Mouse (Mus musculus) ES-Bruce4 (cell line): ENCODE measurements around the gene Nkx2-5. TPM values are rescaled to one million over a fixed set of nuclear protein-coding genes. Genes with fewer than 3 reads are reported as not detected.

Source experiments
- H3K27ac ChIP-seq: 2 replicates; pipeline ENCODE4 v1.5.1; 2012; ENCODE audit warnings: low read length, inconsistent platforms; ENCODE audit not compliant: insufficient read depth
- H3K27me3 ChIP-seq: 2 replicates; pipeline ENCODE4 v1.6.1; 2012; ENCODE audit warnings: mild to moderate bottlenecking, low read length, inconsistent platforms; ENCODE audit not compliant: control insufficient read depth, poor library complexity, insufficient read depth, severe bottlenecking
- H3K36me3 ChIP-seq: 2 replicates; pipeline ENCODE4 v1.6.1; 2012; ENCODE audit warnings: inconsistent platforms, mild to moderate bottlenecking, low read length, moderate library complexity; ENCODE audit not compliant: control insufficient read depth, poor library complexity, insufficient read depth, severe bottlenecking
- H3K4me1 ChIP-seq: one replicate; pipeline ENCODE4 v1.8.1; 2011; ENCODE audit warnings: low read length; ENCODE audit not compliant: control insufficient read depth, insufficient read depth
- H3K4me3 ChIP-seq: 2 replicates; pipeline ENCODE4 v1.5.1; 2011; ENCODE audit warnings: low read depth, mild to moderate bottlenecking, low read length
- H3K9ac ChIP-seq: 2 replicates; pipeline ENCODE4 v1.6.1; 2012; ENCODE audit warnings: low read depth, mild to moderate bottlenecking, inconsistent platforms; ENCODE audit not compliant: poor library complexity, severe bottlenecking
- H3K9me3 ChIP-seq: replicated peaks from 2 replicates; pipeline ENCODE4 v1.6.1; 2012; ENCODE audit warnings: mild to moderate bottlenecking, low read length, inconsistent platforms; ENCODE audit not compliant: control insufficient read depth, poor library complexity, insufficient read depth, severe bottlenecking
- CTCF ChIP-seq: IDR thresholded peaks from one replicate; pipeline ENCODE4 v1.8.1; 2011; ENCODE audit warnings: low read depth, low read length
- EP300 ChIP-seq: IDR thresholded peaks from 2 replicates; pipeline ENCODE4 v1.6.1; 2011; ENCODE audit warnings: low read depth, low read length; ENCODE audit not compliant: insufficient read depth
- POLR2A ChIP-seq: IDR thresholded peaks from one replicate; pipeline ENCODE4 v1.8.1; 2011; ENCODE audit warnings: low read length; ENCODE audit not compliant: insufficient read depth
- polyA plus RNA-seq: library from polyadenylated mRNA; stranded (reverse); fragments of >200 nt; gene quantifications from 2 replicates; pipeline ENCODE4 v1.2.4, GENCODE M21; 2011; ENCODE audit warnings: low read depth; ENCODE audit not compliant: missing spikeins, insufficient read depth, insufficient read length

Nkx2-5 gene
- polyA plus RNA-seq, 1 experiment: not detected

DNA sequence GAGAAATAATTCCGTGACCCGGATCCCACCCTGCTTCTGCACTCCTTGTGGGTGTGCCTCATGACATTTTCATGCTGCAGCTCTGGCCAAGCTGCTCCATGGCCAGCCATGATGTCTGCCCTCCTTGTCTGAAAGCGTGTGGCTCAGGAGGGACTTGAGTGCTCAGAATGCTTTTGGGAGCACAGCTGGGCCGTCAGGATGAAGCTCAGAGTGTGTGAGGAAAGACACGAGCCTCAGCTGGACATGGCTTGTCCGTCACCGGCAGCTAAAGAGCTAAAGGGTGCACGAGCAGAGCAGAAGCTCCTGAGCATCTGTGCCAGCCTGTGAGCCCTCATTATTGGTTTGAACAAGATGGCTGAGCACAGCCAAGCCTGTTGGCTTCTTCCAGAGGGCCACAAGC, 28.7 kb upstream of the Nkx2-5 start:
- no peaks in the 10 kb centered on the region for H3K9me3 ChIP-seq
- no peak overlapping the region for H3K27ac ChIP-seq
- H3K27me3 ChIP-seq: no peaks in the 10 kb centered on the region
- no peak for TF ChIP-seq CTCF
- TF ChIP-seq POLR2A: no peak
- TF ChIP-seq EP300: no peak
- no peak overlapping the region for H3K4me3 ChIP-seq
- H3K4me1 ChIP-seq: no peaks in the 10 kb centered on the region
- H3K9ac ChIP-seq: no peak overlapping the region
- H3K36me3 ChIP-seq: no peaks in the 10 kb centered on the region

DNA sequence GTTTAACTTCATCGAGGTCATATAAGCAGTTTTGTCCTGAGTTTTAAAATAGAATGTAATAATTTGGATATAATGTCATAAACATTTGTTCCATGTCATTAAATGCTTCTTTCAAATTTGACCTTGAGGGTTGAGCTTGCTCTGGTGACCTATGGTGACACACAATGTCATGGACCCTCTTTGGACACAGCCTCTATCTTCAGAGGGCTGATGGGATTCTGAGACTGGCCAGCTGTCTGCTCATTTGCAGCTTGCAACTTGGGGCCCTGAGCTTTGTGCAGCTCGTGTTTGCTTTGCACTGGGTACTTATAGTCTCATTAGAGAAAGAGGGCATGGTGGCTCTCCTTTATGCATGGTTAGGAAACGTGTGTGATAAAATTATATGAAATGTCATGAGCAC, 28.1 kb upstream of the Nkx2-5 start:
- TF ChIP-seq CTCF (no peak), POLR2A (no peak), EP300 (no peak)
- H3K4me1 ChIP-seq: no peaks in the 10 kb centered on the region

DNA sequence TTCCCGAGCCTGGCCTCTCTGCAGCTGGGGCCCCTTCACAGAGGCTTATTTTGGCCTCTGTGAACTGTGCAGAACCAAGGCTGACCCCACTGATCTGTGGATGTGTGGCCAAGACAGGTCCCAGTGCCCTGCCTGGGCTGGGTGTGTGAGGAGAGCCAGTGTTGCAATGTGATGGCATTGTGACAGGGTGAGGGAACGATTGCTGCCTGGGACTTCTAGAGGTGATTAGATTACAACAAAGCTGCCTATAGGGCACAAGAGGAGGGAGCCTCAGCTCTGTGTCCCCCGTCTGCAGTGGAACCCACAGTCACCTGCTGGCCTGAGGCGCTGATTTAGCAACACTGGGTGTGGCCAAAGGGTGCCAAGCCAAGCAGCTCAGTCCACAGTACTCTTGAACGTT, 23.9 kb upstream of the Nkx2-5 start:
- no peak for TF ChIP-seq POLR2A
- TF ChIP-seq EP300: no peak
- TF ChIP-seq CTCF: no peak
- no peak overlapping the region for H3K27ac ChIP-seq

More for the DNA sequence above, 28.1 kb upstream of the Nkx2-5 start:
- H3K4me3 ChIP-seq: no peak overlapping the region
- no peak overlapping the region for H3K9ac ChIP-seq
- H3K9me3 ChIP-seq: no peaks in the 10 kb centered on the region
- no peak overlapping the region for H3K27ac ChIP-seq
- H3K27me3 ChIP-seq: no peaks in the 10 kb centered on the region
- no peaks in the 10 kb centered on the region for H3K36me3 ChIP-seq

DNA sequence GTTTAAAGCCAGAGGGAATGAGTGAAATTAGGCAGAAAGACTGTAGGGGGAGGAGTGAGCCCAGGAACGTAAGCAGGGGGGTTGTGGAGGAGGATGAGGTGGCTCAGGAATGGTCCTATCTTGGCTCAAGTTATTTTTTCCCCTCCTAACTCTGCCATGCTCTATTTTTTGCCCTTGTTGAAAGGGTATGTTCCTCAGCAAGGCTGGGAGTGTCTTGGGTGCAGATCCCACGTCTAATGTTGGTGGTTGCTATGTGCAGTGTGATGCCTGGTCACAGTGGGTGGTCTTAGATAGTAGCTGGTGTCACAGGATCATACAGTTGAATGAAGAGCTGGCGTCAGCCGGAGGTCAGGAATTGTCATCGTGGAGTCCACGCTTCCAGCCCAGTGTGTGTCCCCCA, 20.3 kb upstream of the Nkx2-5 start:
- TF ChIP-seq POLR2A (no peak), EP300 (no peak), CTCF (no peak)
- Histone ChIP-seq H3K27ac (no peak overlapping the region), H3K4me1 (no peaks in the 10 kb centered on the region), H3K9ac (no peak overlapping the region), H3K4me3 (no peak overlapping the region), H3K27me3 (no peaks in the 10 kb centered on the region), H3K9me3 (no peaks in the 10 kb centered on the region), H3K36me3 (no peaks in the 10 kb centered on the region)

More for the DNA sequence above, 23.9 kb upstream of the Nkx2-5 start:
- Histone ChIP-seq H3K9me3 (no peaks in the 10 kb centered on the region), H3K36me3 (no peaks in the 10 kb centered on the region), H3K9ac (no peak overlapping the region), H3K4me3 (no peak overlapping the region), H3K27me3 (no peaks in the 10 kb centered on the region), H3K4me1 (no peaks in the 10 kb centered on the region)

DNA sequence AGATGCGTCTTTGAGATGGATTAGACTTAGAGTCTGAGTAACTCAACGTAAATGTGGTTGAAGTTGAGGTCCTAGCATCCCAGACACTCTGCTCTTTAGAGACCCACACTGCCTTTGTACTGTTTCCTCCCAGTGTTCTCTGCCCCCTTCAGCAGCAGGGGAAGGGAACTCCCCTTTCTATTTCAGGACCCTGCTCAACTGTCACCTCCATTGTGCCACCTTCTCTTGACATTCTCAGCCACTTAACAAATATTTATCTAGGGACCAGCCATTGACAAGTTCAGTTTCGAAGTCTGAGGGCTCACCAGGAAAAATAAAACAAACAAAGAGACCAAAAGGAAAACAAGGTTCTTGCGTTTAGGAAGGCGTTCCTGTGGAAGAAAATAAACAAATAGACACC, 19.5 kb upstream of the Nkx2-5 start:
- no peaks in the 10 kb centered on the region for H3K27me3 ChIP-seq
- no peaks in the 10 kb centered on the region for H3K9me3 ChIP-seq
- TF ChIP-seq POLR2A: no peak
- no peak for TF ChIP-seq EP300
- TF ChIP-seq CTCF: no peak
- H3K4me3 ChIP-seq: no peak overlapping the region
- no peak overlapping the region for H3K9ac ChIP-seq
- H3K36me3 ChIP-seq: no peaks in the 10 kb centered on the region
- no peaks in the 10 kb centered on the region for H3K4me1 ChIP-seq
- no peak overlapping the region for H3K27ac ChIP-seq

DNA sequence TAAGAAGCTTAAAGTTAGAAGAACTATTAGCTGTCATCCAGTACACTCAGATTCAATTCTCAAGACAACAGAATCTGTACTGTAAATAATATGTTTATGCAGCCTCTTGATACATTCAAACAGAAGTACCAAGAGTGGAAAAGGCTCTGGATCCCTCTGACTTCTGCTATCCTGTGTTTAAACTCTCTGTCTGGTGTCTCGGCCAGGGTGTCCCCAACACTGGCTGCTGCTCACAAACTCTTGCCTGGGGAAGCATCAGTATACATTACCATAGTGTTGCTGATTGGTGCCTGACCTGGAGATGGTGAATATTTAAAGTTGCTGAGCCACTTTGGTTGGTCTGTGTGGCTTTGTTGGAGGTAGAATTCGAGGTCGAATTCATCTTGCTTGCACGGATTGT, 17.0 kb upstream of the Nkx2-5 start:
- no peaks in the 10 kb centered on the region for H3K9me3 ChIP-seq
- H3K36me3 ChIP-seq: no peaks in the 10 kb centered on the region
- TF ChIP-seq EP300 (no peak), CTCF (no peak), POLR2A (no peak)
- H3K27ac ChIP-seq: no peak overlapping the region
- H3K4me1 ChIP-seq: no peaks in the 10 kb centered on the region
- H3K4me3 ChIP-seq: no peak overlapping the region
- no peaks in the 10 kb centered on the region; the same call in 1 of the 2 replicates for H3K27me3 ChIP-seq
- no peak overlapping the region for H3K9ac ChIP-seq
